Mouse (Mus musculus) neural tube, embryonic 13.5 days (tissue): ENCODE results near the gene Sik3. TPM values are rescaled to one million over a fixed set of nuclear protein-coding genes. Genes with fewer than 3 reads are reported as not detected.
"Not testable (repeated sequence)": the region's sequence is repeated elsewhere in the genome, so short reads cannot be mapped to it uniquely, and the experiment has no call there.

Experiments used
- ATAC-seq: fragments of 200-750 bp; cut with Nextera tagmentation; 2 replicates; pipeline ENCODE4 v1.8.0; 2017; ENCODE audit warnings: low read depth, mild to moderate bottlenecking, moderate TSS enrichment, moderate library complexity
- H3K27ac ChIP-seq: fragments of 300-500 bp; sonication (generic); replicated peaks from 2 replicates; pipeline ENCODE4 v1.5.1; 2015; ENCODE audit warnings: moderate library complexity, mild to moderate bottlenecking, inconsistent platforms
- H3K27me3 ChIP-seq: fragments of 300-500 bp; sonication (generic); 2 replicates; pipeline ENCODE4 v1.6.1; 2015; ENCODE audit warnings: mild to moderate bottlenecking, inconsistent platforms
- H3K36me3 ChIP-seq: fragments of 300-500 bp; sonication (generic); 2 replicates; pipeline ENCODE4 v1.6.1; 2015; ENCODE audit warnings: mild to moderate bottlenecking, inconsistent platforms
- H3K4me1 ChIP-seq: fragments of 300-500 bp; sonication (generic); replicated peaks from 2 replicates; pipeline ENCODE4 v1.6.1; 2015; ENCODE audit warnings: inconsistent platforms
- H3K4me2 ChIP-seq: fragments of 300-500 bp; sonication (generic); 2 replicates; pipeline ENCODE4 v1.6.1; 2015; ENCODE audit warnings: inconsistent platforms, mild to moderate bottlenecking, moderate library complexity
- H3K4me3 ChIP-seq: fragments of 300-500 bp; sonication (generic); 2 replicates; pipeline ENCODE4 v1.5.1; 2015; ENCODE audit warnings: mild to moderate bottlenecking, inconsistent platforms
- H3K9ac ChIP-seq: fragments of 300-500 bp; sonication (generic); 2 replicates; pipeline ENCODE4 v1.6.1; 2015; ENCODE audit warnings: moderate library complexity, mild to moderate bottlenecking, inconsistent platforms
- H3K9me3 ChIP-seq: fragments of 300-500 bp; sonication (generic); 2 replicates; pipeline ENCODE4 v1.6.1; 2016; ENCODE audit warnings: inconsistent platforms
- WGBS: fragments of 180-500 bp; shearing (Covaris S2); methylation state at CpG from one replicate; pipeline ENCODE4 v1.1.7; 2015; 5-methylcytosine and 5-hydroxymethylcytosine counted together
- polyA plus RNA-seq: library from polyadenylated mRNA; unstranded; fragments of >200 nt; fragmentation: Nextera tagmentation; extraction: Ambion mirVana; gene quantifications from 2 replicates; pipeline ENCODE4 v1.2.1, GENCODE M21; 2015

Sik3 gene
- polyA plus RNA-seq, 1 experiment from 2014 or later = 9.4 TPM

DNA sequence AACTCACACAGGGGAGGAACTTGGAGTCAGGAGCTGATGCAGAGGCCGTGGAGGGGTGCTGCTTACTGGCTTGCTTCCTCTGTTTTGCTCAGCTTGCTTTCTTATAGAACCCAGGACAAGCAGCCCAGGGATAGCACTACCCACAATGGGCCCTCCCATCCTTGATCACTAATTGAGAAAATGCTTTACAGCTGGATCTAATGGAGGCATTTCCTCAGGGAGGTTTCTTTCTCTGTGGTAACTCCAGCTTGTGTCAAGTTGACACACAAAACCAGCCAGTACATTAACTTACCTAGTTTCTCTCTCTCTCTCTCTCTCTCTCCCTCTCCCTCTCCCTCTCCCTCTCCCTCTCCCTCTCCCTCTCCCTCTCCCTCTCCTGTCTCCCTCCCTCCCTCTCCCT, 78.5 kb downstream of the Sik3 start:
- H3K9ac ChIP-seq, H3K27ac ChIP-seq, H3K4me3 ChIP-seq, H3K9me3 ChIP-seq, H3K36me3 ChIP-seq, H3K4me1 ChIP-seq, ATAC-seq, H3K27me3 ChIP-seq, H3K4me2 ChIP-seq: not testable (repeated sequence)
- 74% methylated on average over 1 of the region's 1 CpGs for WGBS

GRCm38 (mm10) chr9:46092633-46093032, 80.0 kb downstream of the Sik3 start:
- H3K4me2 ChIP-seq = no peak overlapping the region
- H3K4me3 ChIP-seq = no peak overlapping the region
- ATAC-seq = no peak
- 0 out of 2 replicates have a peak, but pooled peaks cover 6% of the 10 kb centered on the region for H3K4me1 ChIP-seq
- H3K27me3 ChIP-seq = no peaks in the 10 kb centered on the region
- H3K36me3 ChIP-seq = no peaks in the 10 kb centered on the region
- H3K27ac ChIP-seq = no peak overlapping the region
- no peak overlapping the region for H3K9ac ChIP-seq
- H3K9me3 ChIP-seq = no peaks in the 10 kb centered on the region
- WGBS = 95% methylated on average over 6 of the region's 6 CpGs

DNA sequence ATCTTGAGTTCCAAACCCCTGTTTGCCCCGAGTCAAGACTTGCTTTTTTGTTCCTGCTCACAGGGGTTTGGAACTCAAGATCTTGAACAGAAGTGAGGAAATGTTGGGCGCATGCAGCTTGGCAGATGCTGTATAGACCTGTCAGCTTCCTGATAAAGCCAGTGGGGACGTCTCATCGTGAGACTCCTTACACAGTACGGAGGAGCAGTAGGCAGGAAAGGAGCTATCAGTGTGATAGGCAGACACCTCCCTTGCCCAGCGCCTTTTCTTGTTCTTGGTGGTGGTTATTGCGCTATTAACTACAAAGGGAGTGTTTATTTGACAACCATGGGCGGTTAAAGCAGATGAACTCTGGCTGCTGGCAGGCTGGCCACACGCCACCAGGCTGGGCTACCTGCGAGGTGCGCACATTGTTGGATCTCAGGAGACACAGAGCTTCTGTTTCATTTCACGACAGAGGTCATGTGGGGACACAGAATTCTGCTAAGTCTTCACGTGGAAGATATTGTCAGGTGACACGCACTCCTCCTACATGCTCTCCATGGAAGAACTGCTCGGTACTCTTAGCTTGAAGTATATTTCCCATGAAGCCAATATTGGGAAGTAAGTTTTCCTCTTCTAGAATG, 85.9 kb downstream of the Sik3 start:
- H3K36me3 ChIP-seq = no peaks in the 10 kb centered on the region
- no peaks in the 10 kb centered on the region for H3K9me3 ChIP-seq
- no peak overlapping the region for H3K4me2 ChIP-seq
- no peaks in the 10 kb centered on the region for H3K27me3 ChIP-seq
- no peak for ATAC-seq
- H3K9ac ChIP-seq = no peak overlapping the region
- H3K4me3 ChIP-seq = no peak overlapping the region
- WGBS = 68% methylated on average over 15 of the region's 15 CpGs
- no peak overlapping the region for H3K27ac ChIP-seq
- H3K4me1 ChIP-seq = peaks cover 15% of the 10 kb centered on the region; the same call in 1 of the 2 replicates

- Histone ChIP-seq H3K36me3 (no peaks in the 10 kb centered on the region), H3K4me2 (no peak overlapping the region), H3K27ac (no peak overlapping the region), H3K9ac (no peak overlapping the region), H3K4me1 (peaks cover 15% of the 10 kb centered on the region; the same call in 1 of the 2 replicates), H3K4me3 (no peak overlapping the region), H3K9me3 (no peaks in the 10 kb centered on the region), H3K27me3 (no peaks in the 10 kb centered on the region)
- WGBS = 86% methylated on average over 5 of the region's 5 CpGs
- no peak for ATAC-seq
Measured at GRCm38 (mm10) chr9:46099107-46099506, 86.5 kb downstream of the Sik3 start.

DNA sequence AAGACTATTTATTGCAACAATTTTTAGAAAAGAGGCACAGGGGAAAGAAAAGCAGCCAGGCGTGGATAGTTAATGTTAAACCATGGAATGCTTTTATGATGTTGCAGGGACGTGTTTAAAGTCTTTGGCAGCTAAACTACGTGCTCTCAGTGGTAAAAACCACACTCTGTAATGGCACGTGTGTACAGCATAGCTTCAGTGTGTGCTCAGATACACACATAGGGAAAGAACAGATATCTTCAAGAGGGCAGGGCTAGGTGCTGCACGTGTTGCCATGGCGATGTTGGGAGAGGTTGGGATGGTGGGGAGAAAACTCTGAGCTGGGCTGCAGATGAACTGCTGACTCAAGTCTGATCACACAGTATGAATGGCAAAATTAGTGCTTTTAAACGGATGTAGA, 90.5 kb downstream of the Sik3 start:
- Histone ChIP-seq H3K9me3 (no peaks in the 10 kb centered on the region), H3K4me2 (no peak overlapping the region), H3K27ac (no peak overlapping the region), H3K9ac (no peak overlapping the region), H3K4me3 (no peak overlapping the region), H3K4me1 (0 out of 2 replicates have a peak, but pooled peaks cover 4% of the 10 kb centered on the region), H3K27me3 (no peaks in the 10 kb centered on the region), H3K36me3 (no peaks in the 10 kb centered on the region)
- WGBS = 76% methylated on average over 7 of the region's 7 CpGs
- ATAC-seq = peak; percentile 53; the same call in 1 of the 2 replicates

- ATAC-seq = no peak
- Histone ChIP-seq H3K4me3 (no peak overlapping the region), H3K4me1 (0 out of 2 replicates have a peak, but pooled peaks cover 2% of the 10 kb centered on the region), H3K9me3 (no peaks in the 10 kb centered on the region), H3K4me2 (no peak overlapping the region), H3K36me3 (no peaks in the 10 kb centered on the region), H3K27ac (no peak overlapping the region), H3K9ac (no peak overlapping the region), H3K27me3 (no peaks in the 10 kb centered on the region)
- WGBS = 91% methylated on average over 9 of the region's 9 CpGs
Measured at GRCm38 (mm10) chr9:46106105-46106504, 93.5 kb downstream of the Sik3 start.

DNA sequence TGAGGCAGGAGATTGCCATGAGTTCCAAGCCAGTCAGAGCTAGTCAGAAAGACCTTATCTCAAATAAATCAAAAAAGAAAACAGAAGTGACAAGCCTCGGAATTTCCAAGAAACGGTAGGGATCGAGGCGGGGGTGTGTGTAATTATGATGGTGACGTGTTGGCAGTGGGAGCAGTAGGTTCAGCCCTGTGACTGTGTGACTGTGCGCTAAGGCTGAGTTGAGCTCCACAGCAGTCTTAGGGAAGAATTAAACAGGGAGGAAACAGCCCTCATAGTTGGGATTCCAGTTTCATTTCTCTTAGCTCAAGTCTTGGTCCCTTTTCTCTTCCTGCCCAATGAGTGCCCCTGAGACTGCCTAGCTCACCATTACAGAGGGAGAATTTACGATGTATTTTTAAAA, 98.0 kb downstream of the Sik3 start:
- no peak overlapping the region for H3K4me3 ChIP-seq
- WGBS = 70% methylated on average over 7 of the region's 7 CpGs
- H3K9me3 ChIP-seq = no peaks in the 10 kb centered on the region
- ATAC-seq = no peak
- H3K27ac ChIP-seq = no peak overlapping the region
- peaks cover 24% of the 10 kb centered on the region for H3K4me1 ChIP-seq
- no peak overlapping the region for H3K9ac ChIP-seq
- H3K27me3 ChIP-seq = no peaks in the 10 kb centered on the region
- no peak overlapping the region for H3K4me2 ChIP-seq
- H3K36me3 ChIP-seq = no peaks in the 10 kb centered on the region

- no peak overlapping the region for H3K4me3 ChIP-seq
- peaks cover 28% of the 10 kb centered on the region for H3K4me1 ChIP-seq
- H3K27me3 ChIP-seq = no peaks in the 10 kb centered on the region
- no peak overlapping the region for H3K27ac ChIP-seq
- no peak for ATAC-seq
- no peak overlapping the region for H3K9ac ChIP-seq
- H3K9me3 ChIP-seq = no peaks in the 10 kb centered on the region
- no peak overlapping the region for H3K4me2 ChIP-seq
- H3K36me3 ChIP-seq = no peaks in the 10 kb centered on the region
Measured at GRCm38 (mm10) chr9:46111334-46111733, 98.7 kb downstream of the Sik3 start.

GRCm38 (mm10) chr9:46112246-46112645, 99.6 kb downstream of the Sik3 start:
- no peak for ATAC-seq
- H3K36me3 ChIP-seq = no peaks in the 10 kb centered on the region
- no peaks in the 10 kb centered on the region for H3K9me3 ChIP-seq
- 59% methylated on average over 5 of the region's 5 CpGs for WGBS
- H3K27me3 ChIP-seq = no peaks in the 10 kb centered on the region
- no peak overlapping the region for H3K9ac ChIP-seq
- no peak overlapping the region for H3K4me3 ChIP-seq
- H3K4me1 ChIP-seq = peaks cover 28% of the 10 kb centered on the region
- no peak overlapping the region for H3K27ac ChIP-seq
- no peak overlapping the region for H3K4me2 ChIP-seq

- H3K36me3 ChIP-seq = peaks cover 2% of the 10 kb centered on the region; the same call in 1 of the 2 replicates
- WGBS = 91% methylated on average over 8 of the region's 8 CpGs
- no peak overlapping the region for H3K4me2 ChIP-seq
- no peak overlapping the region for H3K27ac ChIP-seq
- ATAC-seq = no peak
- H3K4me3 ChIP-seq = no peak overlapping the region
- H3K4me1 ChIP-seq = peaks cover 26% of the 10 kb centered on the region
- H3K27me3 ChIP-seq = no peaks in the 10 kb centered on the region
- H3K9ac ChIP-seq = no peak overlapping the region
- no peaks in the 10 kb centered on the region for H3K9me3 ChIP-seq
Measured at GRCm38 (mm10) chr9:46118844-46119385, 106.3 kb downstream of the Sik3 start.

DNA sequence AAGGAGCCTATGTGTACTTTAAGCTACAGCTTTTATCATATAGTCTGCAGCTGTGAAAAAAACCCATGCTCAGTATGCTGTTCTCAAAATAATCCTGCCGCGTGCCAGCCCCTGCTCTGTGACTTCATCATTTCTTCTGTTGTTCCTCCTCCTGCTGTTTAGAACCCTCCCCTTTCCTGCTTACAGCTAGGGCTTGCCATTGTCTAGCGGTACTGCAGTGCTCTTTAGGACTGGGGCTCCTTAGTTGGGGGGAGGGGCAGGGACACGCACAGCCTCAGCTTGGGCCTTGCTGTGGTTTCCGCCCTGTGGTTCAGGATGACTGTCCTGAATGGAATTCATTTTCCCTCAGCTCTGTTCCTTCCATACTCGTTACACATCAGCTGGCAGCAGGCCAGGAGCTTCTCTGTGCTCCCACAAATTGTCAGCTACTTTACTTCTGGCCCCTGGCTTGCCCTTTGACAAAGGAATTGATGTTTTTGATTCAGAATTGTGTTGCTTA, 107.4 kb downstream of the Sik3 start:
- Histone ChIP-seq H3K27me3 (no peaks in the 10 kb centered on the region), H3K9me3 (no peaks in the 10 kb centered on the region), H3K27ac (peak overlapping the region; percentile 74), H3K4me1 (peaks cover 29% of the 10 kb centered on the region), H3K4me3 (no peak overlapping the region), H3K36me3 (peaks cover 5% of the 10 kb centered on the region; the same call in 1 of the 2 replicates), H3K4me2 (no peak overlapping the region), H3K9ac (no peak overlapping the region)
- ATAC-seq = peak; percentile 90; the same call in 1 of the 2 replicates
- WGBS = 2% methylated on average over 6 of the region's 6 CpGs

- no peaks in the 10 kb centered on the region for H3K9me3 ChIP-seq
- ATAC-seq = no peak
- H3K4me2 ChIP-seq = no peak overlapping the region
- H3K9ac ChIP-seq = no peak overlapping the region
- peaks cover 28% of the 10 kb centered on the region for H3K4me1 ChIP-seq
- WGBS = 78% methylated on average over 6 of the region's 6 CpGs
- H3K4me3 ChIP-seq = no peak overlapping the region
- H3K27ac ChIP-seq = peak overlapping the region; percentile 74
- no peaks in the 10 kb centered on the region for H3K27me3 ChIP-seq
- peaks cover 5% of the 10 kb centered on the region; the same call in 1 of the 2 replicates for H3K36me3 ChIP-seq
Measured at GRCm38 (mm10) chr9:46120468-46121253, 108.0 kb downstream of the Sik3 start.
